Mouse (Mus musculus) bone marrow, adult 2 months (tissue): Measurements from ENCODE around the gene Rhof. TPM values are rescaled to one million over a fixed set of nuclear protein-coding genes. Genes with fewer than 3 reads are reported as not detected.

Source experiments
- H3K27ac ChIP-seq: fragments of 200-500 bp; 2 replicates; pipeline ENCODE4 v1.5.1; 2012; ENCODE audit warnings: low read depth, mild to moderate bottlenecking, control low read depth, inconsistent platforms, low read length; ENCODE audit not compliant: control insufficient read depth, poor library complexity, insufficient read depth
- H3K4me1 ChIP-seq: fragments of 200-500 bp; 2 replicates; pipeline ENCODE4 v1.6.1; 2011; ENCODE audit warnings: low read length; ENCODE audit not compliant: control insufficient read depth, insufficient read depth
- H3K4me3 ChIP-seq: fragments of 200-500 bp; replicated peaks from 2 replicates; pipeline ENCODE3; 2011; ENCODE audit warnings: mild to moderate bottlenecking, low read depth, low read length, control low read depth; ENCODE audit not compliant: control insufficient read depth
- CTCF ChIP-seq: fragments of 200-500 bp; IDR thresholded peaks from 2 replicates; pipeline ENCODE4 v1.5.1; 2011; ENCODE audit warnings: low read length, control low read depth; ENCODE audit not compliant: control insufficient read depth, insufficient read depth
- POLR2A ChIP-seq: fragments of 200-500 bp; IDR thresholded peaks from 2 replicates; pipeline ENCODE4 v1.6.1; 2011; ENCODE audit warnings: low read depth, mild to moderate bottlenecking, control low read depth, low read length, borderline replicate concordance; ENCODE audit not compliant: control insufficient read depth
- WGBS: fragments of 180-500 bp; shearing (Covaris S2); methylation state at CpG from one replicate; pipeline ENCODE4 v1.1.7; 2018; 5-methylcytosine and 5-hydroxymethylcytosine counted together
- polyA plus RNA-seq: library from polyadenylated mRNA; stranded (reverse); fragments of >200 nt; gene quantifications from 2 replicates; pipeline ENCODE4 v1.2.4, GENCODE M21; 2011; ENCODE audit warnings: low replicate concordance; ENCODE audit not compliant: missing spikeins, insufficient read depth, insufficient read length

Rhof gene
- polyA plus RNA-seq, 1 experiment: 7.2 TPM

DNA sequence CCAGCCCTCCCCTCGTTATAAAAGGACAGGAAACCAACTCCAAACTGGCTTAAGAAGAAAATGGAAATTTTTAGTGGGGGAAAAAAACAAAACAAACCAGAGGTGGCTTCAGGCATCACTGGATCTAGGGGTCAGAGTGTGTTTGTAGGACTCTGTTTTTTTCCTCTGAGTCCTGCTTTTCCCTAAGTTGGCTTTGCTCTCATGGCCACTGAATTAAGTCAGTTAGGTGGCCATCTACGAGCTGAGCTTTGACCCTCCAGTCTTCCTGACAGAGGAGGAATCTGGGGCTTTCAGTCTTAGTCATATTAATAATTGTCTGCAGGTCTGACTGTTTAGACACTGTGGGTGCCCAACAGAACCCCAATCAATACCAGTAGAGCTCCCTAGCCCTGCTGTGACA is 34.0 kb downstream of the Rhof start:
- Histone ChIP-seq H3K4me1 (peaks cover 2% of the 10 kb centered on the region; the same call in 1 of the 2 replicates), H3K4me3 (no peak overlapping the region), H3K27ac (no peak overlapping the region)
- TF ChIP-seq POLR2A (no peak), CTCF (no peak)
- WGBS: 76% methylated on average over 2 of the region's 2 CpGs

DNA sequence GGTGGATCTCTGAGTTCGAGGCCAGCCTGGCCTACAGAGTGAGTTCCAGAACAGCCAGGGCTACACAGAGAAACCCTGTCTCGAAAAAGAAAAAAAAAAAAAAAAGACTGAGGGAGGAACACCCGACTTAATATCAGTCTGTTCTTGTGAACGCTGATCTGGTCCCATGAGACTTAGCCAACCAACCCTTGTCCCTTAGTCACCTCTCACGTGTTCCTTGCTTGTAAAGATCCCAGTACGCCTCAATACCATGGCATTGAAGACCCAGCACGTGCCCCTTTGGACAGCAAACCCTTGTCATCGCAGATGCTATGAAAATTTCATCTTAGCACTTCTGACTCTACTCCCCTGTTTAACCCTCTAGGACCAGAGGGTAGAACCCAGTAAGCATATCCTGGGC is 36.2 kb downstream of the Rhof start:
- WGBS: 84% methylated on average over 8 of the region's 8 CpGs
- no peak for TF ChIP-seq POLR2A
- TF ChIP-seq CTCF: no peak
- H3K27ac ChIP-seq: no peak overlapping the region
- peaks cover 8% of the 10 kb centered on the region for H3K4me1 ChIP-seq
- H3K4me3 ChIP-seq: no peak overlapping the region

DNA sequence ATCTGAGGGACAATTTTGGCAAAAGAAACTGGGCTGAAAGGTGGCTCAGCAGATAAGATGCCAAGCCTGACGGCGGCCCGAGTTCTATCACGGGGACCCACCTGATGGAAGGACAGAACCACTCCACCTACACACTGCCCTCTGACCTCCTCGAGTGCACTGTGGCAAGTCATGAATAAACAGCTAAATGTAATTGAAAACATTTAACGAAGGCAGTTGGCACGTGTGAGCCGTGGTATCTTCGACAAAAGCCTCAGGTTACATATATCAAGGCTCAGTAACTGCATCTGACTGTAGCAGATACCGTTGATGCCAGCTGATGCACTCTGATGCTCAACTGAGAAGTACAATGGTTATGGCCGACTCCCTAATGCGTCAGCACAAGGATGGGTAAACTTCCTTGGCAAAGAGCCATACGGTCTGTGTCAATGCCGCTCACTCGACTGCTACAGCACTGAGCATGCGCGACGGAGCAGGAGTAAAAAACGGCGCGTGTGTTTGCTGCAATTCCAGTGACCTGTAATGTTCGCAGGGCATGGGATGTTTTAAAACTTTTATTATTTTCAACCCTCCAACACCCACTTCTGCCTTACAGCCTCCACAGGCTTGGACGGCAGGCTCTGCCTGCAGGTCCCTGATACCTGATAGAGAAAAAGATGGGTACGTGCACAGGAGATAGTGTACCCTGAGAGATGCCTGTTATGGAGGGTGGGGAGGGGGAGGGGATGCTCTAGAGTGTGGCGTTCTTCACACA is 38.1 kb downstream of the Rhof start:
- peak overlapping the region; percentile 95 for H3K27ac ChIP-seq
- no peak for TF ChIP-seq POLR2A
- no peak for TF ChIP-seq CTCF
- H3K4me3 ChIP-seq: peak overlapping the region; percentile 15
- 64% methylated on average over 25 of the region's 25 CpGs for WGBS
- H3K4me1 ChIP-seq: peaks cover 9% of the 10 kb centered on the region

DNA sequence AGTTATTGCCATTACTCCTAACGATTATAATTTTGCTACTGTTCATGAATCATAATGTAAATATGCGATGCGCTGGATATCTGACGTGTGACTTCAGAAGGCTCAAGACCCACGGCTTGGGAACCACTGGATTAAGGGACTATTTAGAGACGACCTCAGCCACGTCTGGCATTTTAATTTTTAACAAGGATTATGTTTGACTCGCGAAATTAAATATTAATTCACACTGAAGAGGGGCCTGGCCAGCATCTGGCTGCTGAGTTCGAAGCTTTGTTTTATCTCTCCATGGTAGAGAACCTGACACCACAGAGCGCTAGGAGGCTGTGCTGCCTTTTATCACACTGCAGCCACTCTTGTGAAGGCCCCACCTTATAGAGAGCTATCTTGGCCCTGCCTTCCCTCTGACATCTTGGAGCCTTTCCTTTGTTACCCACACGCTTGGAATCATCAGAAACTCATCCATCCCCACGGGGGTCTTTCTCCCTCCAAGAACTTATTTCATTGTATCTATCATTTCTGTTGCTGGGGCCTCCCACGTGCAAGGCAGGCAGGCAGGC is 39.3 kb downstream of the Rhof start:
- no peak overlapping the region for H3K4me3 ChIP-seq
- H3K27ac ChIP-seq: peak overlapping the region; percentile 95
- H3K4me1 ChIP-seq: peaks cover 9% of the 10 kb centered on the region
- 68% methylated on average over 14 of the region's 14 CpGs for WGBS
- TF ChIP-seq POLR2A: 0 out of 2 replicates have a peak, but pooled peaks have one; percentile 6
- no peak for TF ChIP-seq CTCF

DNA sequence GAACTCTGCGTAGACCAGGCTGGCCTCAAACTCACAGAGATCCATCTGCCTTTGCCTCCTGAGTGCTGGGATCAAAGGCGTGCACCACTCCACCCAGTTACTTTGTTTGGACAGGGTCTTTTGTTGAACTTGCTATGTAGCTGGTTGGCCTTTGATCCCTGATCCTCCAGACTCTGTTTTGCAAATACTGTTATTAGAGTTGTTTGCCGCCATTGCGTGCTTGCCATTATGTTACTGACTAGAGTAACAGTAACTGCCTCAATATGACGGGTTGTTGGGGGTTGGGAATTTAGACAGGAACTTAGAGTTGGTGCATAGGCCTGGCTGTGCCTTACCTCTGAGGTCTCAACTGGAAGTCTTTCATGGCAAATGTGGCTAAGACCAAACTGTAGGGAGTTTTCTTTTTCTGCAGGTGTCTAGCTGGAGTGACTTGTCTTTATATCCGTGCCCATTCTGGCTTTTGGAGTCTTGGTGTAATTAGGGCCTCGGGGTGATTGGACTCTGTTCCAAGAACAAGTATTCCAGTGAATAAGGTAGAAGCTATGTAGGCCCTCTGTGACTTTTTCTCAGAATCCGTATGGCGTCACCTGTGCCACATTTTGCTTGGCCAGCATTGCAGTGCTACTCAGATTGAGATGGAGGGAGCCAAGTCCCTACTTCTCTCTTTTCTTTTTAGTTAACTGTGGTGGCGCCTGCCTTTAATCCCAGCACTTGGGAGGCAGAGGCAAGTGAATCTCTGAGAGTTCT is 41.8 kb downstream of the Rhof start:
- TF ChIP-seq POLR2A: no peak
- TF ChIP-seq CTCF: no peak
- WGBS: 91% methylated on average over 10 of the region's 10 CpGs
- H3K4me1 ChIP-seq: peaks cover 9% of the 10 kb centered on the region
- no peak overlapping the region for H3K4me3 ChIP-seq
- H3K27ac ChIP-seq: peak overlapping the region; percentile 4; the same call in 1 of the 2 replicates

DNA sequence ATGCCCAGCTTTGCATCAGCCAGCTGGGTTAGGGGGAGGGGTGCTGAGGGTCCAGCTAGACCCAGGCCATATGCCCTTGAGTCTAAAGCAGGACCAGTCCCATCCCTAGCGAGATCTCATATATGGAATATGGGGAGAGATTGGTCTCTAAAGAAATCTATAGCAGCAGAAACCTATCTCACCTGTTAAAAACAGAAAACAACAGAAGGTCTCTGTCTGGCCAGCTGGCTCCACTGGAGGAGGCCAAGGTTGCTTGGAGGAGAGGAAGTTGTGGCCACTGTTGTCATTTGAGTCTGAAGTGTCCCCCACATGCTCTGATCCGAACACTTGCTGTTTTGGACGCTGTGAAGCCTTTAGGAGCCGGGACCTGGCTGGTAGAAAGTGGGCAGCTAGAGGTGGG is 43.7 kb downstream of the Rhof start:
- WGBS: 88% methylated on average over 4 of the region's 4 CpGs
- no peak for TF ChIP-seq CTCF
- TF ChIP-seq POLR2A: no peak
- no peak overlapping the region for H3K27ac ChIP-seq
- peaks cover 7% of the 10 kb centered on the region for H3K4me1 ChIP-seq
- H3K4me3 ChIP-seq: no peak overlapping the region

DNA sequence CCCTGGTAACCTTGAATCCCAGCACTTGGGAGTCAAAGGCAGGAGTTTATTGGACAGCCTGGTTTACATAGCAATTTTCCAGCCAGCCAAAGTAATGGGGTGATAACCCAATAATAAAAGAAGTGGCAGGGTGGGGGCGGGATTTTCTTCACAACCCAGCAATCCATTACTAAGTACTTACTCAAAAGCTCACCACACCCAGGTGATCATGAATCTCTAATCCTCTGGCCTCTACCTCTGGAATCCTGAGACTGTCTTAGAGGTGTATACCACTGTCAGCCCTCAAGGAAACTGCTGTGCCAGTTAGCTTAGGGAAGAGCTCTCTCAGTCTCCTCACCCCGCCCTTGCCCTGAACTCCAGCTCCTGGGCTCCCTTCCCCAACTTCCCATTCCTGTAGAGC is 46.0 kb downstream of the Rhof start:
- no peak overlapping the region for H3K27ac ChIP-seq

More for the DNA sequence above, 46.0 kb downstream of the Rhof start:
- no peak overlapping the region for H3K4me3 ChIP-seq
- TF ChIP-seq CTCF (no peak), POLR2A (no peak)
- 81% methylated on average over 2 of the region's 2 CpGs for WGBS
- peaks cover 2% of the 10 kb centered on the region for H3K4me1 ChIP-seq
